Mouse (Mus musculus) urinary bladder, postnatal 14 days (tissue): ENCODE data around the gene Hspbp1.

Experiments used
- DNase-seq: peaks from one replicate; pipeline ENCODE4 v3.0.0; 2021; ENCODE audit warnings: low spot score

Hspbp1 gene

DNA sequence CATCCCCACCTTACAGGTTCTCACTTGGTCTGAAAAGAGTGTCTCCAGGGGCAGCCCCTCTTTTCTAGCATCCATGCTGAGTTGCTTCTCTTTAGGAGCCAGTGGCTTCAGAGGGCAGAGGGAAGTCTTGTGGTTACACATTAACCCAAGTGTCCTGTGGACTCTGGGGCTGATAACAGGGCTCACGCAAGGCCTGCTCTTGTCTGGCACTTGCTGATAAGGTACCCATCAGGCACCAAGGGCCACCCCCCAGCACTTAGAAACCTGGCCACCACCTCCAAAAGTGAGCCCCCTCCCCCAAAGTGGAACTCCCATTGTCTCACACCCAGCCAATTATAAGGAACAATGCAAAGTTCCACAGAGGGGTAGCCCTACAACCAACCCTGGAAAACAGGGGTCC is 54.7 kb downstream of the Hspbp1 start:
- DNase-seq, result no peak

- DNase-seq, result no peak
Measured at GRCm38 (mm10) chr7:4629586-4629985, 55.3 kb downstream of the Hspbp1 start.

DNA sequence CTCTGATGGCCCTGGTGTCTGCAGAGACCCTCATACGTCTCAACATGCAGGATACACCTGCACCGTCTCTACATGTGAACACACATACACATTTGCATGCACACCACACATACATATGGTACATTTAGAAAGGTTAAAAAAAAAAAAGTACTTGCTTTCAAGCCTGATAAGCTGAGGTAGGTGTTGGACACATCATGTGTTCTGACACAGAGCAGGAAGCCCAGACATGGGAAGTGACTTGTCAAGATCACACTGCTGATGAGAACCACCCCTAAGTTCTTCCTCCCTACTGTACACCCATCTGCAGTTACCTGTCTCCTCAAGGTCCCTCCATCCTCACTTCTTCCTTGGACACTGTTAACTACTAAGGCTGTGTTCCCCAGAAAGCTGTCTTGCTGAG is 58.9 kb downstream of the Hspbp1 start:
- no peak for DNase-seq

- no peak for DNase-seq
Measured at GRCm38 (mm10) chr7:4624343-4624742, 60.5 kb downstream of the Hspbp1 start.

DNA sequence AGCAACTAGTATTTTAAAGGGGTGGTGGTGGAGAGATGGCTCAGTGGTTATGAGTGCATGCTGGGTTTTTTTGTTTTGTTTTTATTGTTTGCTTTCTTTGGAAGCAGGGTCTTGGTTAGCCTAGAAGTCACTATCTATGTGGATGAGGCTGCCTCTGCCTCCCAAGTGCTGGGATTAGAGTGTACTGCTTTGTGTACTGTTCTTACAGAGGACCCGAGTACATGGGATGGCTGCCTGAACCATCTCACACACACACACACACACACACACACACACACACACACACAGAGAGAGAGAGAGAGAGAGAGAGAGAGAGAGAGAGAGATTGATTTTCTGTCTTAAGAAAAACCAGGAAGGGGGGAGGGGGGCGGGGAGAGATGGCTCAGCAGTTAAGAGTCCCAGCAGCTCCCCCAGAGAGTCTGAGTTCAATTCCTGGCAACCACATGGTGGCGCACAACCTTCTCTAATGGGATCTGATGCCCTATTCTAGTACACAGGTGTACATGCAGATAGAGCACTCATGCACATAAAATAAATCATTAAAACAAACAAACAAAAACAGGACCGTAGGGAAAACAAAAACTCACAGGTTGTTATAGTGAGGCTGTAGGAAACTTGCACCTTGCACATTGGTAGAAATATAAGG is 61.2 kb downstream of the Hspbp1 start:
- DNase-seq, result peak; percentile 51

DNA sequence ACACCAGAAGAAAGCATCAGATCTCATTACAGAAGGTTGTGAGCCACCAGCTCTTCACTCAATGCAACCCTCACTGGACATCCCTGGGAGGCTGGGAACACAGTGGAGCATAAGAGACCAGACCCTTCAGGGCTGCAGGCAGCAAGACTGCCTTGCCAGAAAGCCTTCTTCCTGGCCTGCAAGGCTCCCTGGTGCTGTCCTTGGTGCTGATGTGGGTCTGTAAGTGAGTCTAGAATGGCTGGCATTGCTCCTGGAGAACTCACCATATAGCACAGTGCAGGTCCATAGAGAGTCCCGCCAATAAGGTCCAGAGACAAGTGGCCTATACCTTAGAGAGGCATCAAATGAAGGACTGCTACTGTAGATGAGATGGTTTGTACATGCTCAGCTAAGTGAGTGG is 64.9 kb downstream of the Hspbp1 start:
- DNase-seq, result peak; percentile 43

DNA sequence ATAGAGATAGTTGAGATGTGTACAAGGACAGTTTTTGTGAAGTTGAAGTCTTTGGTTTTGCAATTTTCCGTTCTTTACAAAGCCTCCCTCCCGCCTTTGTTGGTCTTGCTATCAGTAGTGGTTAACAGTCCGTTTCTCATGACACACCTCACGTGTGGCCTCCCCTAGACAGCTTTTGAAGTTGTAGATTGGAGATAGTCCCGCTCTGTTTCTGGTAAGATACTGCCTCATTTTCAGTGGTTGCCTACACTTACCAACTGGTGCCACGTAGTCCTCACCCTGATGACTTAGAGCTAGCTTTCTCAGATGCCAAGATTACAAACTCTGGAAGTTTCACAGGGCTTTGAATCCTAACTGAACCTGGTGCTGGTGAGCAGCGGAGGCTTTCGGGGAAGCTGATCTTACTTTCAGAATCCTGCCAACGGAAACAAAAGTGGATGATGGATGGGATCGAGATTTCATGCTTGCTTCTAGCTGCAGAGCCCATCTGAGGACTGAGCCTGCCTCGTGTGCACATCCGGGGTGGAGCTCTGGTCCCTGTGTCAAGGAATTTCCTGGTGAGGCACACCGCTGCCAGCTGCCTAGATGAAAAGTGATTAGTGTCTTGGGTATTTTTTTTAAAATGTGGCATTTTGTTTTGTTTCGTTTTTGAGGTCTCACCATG is 71.0 kb downstream of the Hspbp1 start:
- DNase-seq, result no peak

- DNase-seq, result no peak
Measured at GRCm38 (mm10) chr7:4612956-4613355, 71.9 kb downstream of the Hspbp1 start.

- no peak for DNase-seq
Measured at GRCm38 (mm10) chr7:4612386-4612785, 72.5 kb downstream of the Hspbp1 start.

GRCm38 (mm10) chr7:4611921-4612341 is 72.9 kb downstream of the Hspbp1 start:
- no peak for DNase-seq

DNA sequence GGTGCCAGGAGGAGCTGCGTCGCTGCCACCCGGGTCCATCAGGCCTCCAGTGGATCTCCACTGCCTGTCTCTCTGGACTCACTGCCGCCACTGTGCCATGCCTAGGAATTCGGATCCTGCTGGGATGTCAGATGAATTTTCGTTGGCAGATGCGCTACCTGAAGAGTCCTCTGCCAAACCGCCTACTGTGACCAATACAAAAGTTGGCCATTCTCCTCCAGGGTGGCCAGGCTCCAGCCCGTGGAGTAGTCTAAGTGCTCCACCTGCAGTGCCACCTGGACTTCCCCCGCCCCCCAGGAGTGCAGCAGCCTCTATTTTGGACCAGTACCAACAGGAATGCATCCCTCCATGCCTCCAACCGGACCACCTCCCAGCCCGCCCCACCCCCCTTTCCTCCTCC is 73.4 kb downstream of the Hspbp1 start:
- DNase-seq, result no peak
